Mouse (Mus musculus) macrophage (primary cell): Measurements from ENCODE around the gene Zmynd10. TPM values are rescaled to one million over a fixed set of nuclear protein-coding genes. Genes with fewer than 3 reads are reported as not detected.
"Not testable (repeated sequence)": the region's sequence is repeated elsewhere in the genome, so short reads cannot be mapped to it uniquely, and the experiment has no call there.

Experiments used
- H3K27ac ChIP-seq: fragments of 350-480 bp; formaldehyde crosslinking; 2 replicates; pipeline ENCODE4 v1.9.0; 2021
- H3K36me3 ChIP-seq: fragments of 350-480 bp; formaldehyde crosslinking; 2 replicates; pipeline ENCODE4 v1.9.0; 2021; ENCODE audit errors: inconsistent target
- H3K4me3 ChIP-seq: fragments of 350-480 bp; formaldehyde crosslinking; 2 replicates; pipeline ENCODE4 v1.9.0; 2021; ENCODE audit errors: inconsistent target
- H3K79me2 ChIP-seq: fragments of 350-480 bp; formaldehyde crosslinking; 2 replicates; pipeline ENCODE4 v1.9.0; 2021; ENCODE audit errors: inconsistent target
- WGBS: methylation state at CpG from one replicate; pipeline ENCODE4 v1.1.7; 2026; ENCODE audit warnings: inconsistent platforms; ENCODE audit not compliant: missing documents; 5-methylcytosine and 5-hydroxymethylcytosine counted together
- polyA plus RNA-seq: library from polyadenylated mRNA; stranded (reverse); fragments of 250-400 nt; gene quantifications from 3 replicates; pipeline ENCODE4 v1.2.4, GENCODE M21; 2018; ENCODE audit warnings: inconsistent platforms

Gene Zmynd10
- polyA plus RNA-seq, 1 experiment from 2014 or later, result not detected

DNA sequence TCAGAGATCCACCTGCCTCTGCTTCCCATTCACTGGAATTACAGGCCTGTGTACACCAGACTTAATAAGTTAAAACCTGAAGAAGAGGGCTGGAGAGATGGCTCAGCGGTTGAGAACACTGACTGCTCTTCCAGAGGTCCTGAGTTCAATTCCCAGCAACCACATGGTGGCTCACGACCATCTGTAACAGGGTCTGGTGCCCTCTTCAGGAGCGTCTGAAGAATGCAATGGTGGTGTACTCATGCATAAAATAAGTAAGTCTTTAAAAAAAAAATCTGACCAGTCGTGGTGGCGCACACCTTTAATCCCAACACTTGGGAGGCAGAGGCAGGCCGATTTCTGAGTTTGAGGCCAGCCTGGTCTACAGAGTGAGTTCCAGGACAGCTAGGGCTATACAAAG lies 26.7 kb downstream of the Zmynd10 start:
- peaks cover 31% of the 10 kb centered on the region for H3K79me2 ChIP-seq
- not testable (repeated sequence) for H3K4me3 ChIP-seq, H3K27ac ChIP-seq, H3K36me3 ChIP-seq
- WGBS, result 89% methylated on average over 6 of the region's 6 CpGs

DNA sequence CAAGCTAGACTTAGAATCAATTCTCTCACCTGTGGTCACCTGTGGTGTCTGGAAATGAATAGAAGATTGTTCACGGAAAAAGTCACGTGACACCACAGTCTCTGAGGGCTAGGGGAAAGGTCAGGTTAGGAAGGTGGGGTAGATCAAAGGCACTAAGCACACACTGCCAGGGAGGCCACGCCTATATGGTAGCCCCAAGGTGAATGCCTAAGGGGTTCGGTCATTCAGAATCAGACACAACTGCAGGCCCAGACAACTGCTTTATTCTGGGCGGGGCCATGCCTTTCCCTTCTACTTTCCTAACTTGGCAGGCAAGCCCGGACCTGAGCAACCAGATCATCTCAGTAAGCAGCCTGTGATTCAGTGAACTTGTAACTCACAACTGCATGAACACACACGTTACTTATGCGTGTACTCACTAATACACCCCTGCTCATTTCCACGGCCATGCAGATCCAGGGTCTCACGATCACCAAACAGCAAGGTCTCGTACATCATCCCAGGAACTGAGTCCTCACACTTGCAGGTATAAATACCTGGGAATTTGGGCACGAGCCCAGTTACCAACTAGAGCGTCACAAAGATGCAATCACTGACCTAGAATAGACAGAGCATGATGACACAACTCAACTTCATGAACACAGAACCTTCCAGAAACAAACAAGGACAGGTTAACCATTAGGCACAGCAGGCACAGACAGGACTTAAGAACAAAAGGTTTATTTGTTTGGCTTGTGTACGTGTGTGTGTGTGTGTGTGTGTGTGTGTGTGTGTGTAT lies 28.7 kb downstream of the Zmynd10 start:
- peaks cover 22% of the 10 kb centered on the region for H3K79me2 ChIP-seq
- 96% methylated on average over 14 of the region's 14 CpGs for WGBS
- peaks cover 10% of the 10 kb centered on the region; the same call in 1 of the 2 replicates for H3K36me3 ChIP-seq
- peak overlapping the region; percentile 54; the same call in 1 of the 2 replicates for H3K27ac ChIP-seq
- H3K4me3 ChIP-seq, result no peak overlapping the region

DNA sequence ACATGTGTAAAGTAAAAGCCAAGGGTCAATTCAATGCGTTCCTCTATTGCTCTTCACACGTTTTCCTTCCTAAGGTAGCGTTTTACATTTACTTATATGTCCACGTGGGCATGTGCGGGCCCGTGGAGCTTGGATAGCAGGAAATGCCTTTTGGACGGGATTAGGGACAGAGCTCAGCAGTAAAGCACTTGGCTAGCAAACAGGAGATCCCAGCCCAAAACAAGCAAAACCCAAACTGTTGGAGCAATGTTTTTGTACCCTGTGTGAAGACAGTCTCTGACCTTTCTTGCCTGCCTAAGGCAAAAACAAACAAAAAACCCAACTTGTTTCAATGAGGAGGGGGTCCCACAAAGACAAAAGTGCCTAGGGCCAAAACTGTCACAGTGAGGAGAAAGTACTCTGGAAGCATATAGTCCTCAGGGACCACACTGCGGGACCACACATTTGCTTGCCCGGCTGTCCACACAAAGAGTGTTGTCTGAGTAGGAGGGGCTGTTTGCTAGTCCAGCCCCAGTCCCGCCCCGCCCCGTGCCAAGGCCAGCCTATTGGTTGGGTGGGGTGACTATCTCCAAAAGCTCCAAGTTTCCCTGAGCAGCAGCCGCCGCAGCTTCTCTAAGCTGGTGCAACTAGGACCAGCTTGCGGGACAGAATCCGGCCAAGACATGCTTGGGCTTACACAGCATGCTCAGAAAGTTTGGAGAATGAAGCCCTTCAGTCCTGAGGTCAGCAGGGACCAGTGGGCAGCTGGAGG lies 29.4 kb downstream of the Zmynd10 start, which contains the start of gene Hyal1:
Gene Hyal1 (plus strand): TSS at position 571 of the 751 bp plus-strand sequence.
- 54% methylated on average over 16 of the region's 16 CpGs for WGBS

DNA sequence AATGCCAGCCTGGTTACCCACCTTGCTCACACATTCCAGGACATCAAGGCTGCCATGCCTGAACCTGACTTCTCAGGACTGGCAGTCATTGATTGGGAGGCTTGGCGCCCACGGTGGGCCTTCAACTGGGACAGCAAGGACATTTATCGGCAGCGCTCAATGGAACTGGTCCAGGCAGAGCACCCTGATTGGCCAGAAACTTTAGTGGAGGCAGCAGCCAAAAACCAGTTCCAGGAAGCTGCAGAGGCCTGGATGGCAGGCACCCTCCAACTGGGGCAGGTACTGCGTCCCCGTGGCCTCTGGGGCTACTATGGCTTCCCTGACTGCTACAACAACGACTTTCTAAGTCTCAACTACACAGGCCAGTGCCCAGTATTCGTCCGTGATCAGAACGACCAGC lies 30.8 kb downstream of the Zmynd10 start:
- 93% methylated on average over 10 of the region's 10 CpGs for WGBS
- no peaks in the 10 kb centered on the region for H3K36me3 ChIP-seq

More for the DNA sequence above, 29.4 kb downstream of the Zmynd10 start, which contains the start of gene Hyal1:
- H3K79me2 ChIP-seq, result peaks cover 29% of the 10 kb centered on the region
- peak within 1 kb of the TSS; percentile 60 for H3K4me3 ChIP-seq
- H3K27ac ChIP-seq, result peak within 1 kb of the TSS; percentile 95
- H3K36me3 ChIP-seq, result peaks cover 10% of the 10 kb centered on the region; the same call in 1 of the 2 replicates

DNA sequence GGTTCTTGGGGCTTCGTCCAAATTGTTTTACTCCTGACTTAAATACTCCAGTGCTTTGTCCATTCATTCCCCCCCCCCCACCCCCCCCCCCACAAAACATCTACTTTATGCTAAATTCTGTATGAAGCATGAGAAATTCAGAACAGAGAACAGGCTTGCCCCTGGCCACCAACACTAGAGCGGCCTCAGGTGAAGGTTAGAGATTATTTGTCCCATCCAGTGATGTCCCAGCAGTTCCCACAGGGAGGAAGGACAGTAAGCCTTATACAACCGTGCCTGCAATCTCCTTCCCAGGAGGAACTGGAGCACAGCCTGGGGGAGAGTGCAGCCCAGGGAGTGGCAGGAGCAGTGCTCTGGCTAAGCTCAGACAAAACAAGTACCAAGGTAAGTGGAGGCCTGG lies 31.5 kb downstream of the Zmynd10 start, which contains the start of gene Naa80:
Gene Naa80 (plus strand): TSS at position 301 of the 400 bp plus-strand sequence.
- Histone ChIP-seq H3K79me2 (peaks cover 29% of the 10 kb centered on the region), H3K4me3 (peak within 1 kb of the TSS; percentile 83), H3K36me3 (no peaks in the 10 kb centered on the region), H3K27ac (peak within 1 kb of the TSS; percentile 95)
- WGBS, result 90% methylated on average over 2 of the region's 3 CpGs

More for the DNA sequence above, 30.8 kb downstream of the Zmynd10 start:
- Histone ChIP-seq H3K79me2 (peaks cover 29% of the 10 kb centered on the region), H3K27ac (peak overlapping the region; percentile 95), H3K4me3 (peak overlapping the region; percentile 60)

DNA sequence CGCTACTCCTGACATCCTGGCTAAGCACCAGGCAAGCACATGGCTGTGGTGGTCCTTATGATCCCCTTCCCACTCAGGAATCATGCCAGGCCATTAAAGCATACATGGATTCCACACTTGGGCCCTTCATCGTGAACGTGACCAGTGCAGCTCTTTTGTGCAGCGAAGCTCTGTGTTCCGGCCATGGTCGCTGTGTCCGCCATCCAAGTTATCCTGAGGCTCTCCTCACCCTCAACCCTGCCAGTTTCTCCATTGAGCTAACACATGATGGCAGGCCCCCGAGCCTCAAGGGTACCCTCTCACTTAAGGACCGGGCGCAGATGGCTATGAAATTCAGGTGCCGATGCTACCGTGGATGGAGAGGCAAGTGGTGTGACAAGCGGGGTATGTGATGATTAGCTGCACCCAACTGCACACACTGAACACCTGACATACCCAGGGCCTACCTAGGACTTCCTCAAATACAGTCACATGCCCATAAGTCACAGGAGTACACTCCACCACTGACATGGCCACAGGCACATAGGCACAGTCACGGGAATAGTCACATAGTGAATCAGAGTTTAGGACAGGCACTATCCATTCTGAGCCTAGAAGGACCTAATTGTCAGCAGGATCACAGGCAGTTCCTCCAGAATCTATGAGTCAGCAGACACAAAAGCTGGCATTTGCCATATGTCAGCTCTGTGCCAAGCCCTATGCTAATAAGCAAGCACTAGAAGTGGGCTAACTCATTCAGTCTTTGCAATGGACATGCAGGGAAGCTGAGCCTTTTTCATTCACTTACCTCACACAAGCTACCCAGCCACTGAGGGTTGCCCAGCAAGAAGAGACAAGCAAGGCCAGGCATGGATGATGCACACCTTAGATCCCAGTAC lies 32.2 kb downstream of the Zmynd10 start:
- 84% methylated on average over 14 of the region's 14 CpGs for WGBS

DNA sequence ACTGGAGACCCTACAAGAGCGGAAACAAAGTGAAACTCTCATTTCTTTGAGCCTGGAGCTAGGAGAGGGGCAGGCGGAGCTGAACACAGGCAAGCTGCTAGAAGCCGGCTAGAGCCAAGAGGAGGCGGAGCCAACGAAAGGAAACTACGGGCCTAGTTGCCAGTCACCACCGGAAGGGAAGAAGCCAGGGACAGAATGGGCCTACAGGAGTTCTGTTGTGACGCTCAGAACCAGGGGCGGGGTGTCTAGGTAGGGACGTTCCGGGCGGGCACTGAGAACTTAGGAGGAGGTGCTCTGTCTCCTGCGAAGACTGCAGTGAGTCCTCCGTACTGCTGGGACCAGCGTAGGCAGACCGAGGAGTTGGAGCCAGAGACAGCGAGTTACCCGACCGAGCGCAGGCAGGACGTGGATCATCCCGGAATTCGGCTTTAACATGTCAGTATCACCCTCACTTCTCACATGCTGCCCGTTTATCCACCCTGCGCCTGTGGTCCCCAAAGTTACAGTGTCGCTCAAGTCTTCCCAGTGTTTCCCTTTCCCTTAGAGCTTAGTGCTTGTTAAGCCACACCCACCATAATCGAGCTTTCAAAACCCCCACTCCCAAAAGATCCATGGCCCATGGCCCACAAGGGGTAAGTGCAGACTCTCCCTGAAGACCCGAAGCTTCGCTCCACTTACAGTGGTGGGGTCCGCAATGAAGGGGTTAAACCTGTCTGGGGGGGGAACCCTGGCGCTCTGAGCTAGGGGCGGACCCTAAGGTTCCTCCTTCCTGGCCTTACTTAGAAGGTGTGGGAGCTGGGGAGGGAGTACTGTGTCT lies 33.6 kb downstream of the Zmynd10 start, which contains the start of gene Hyal3:
Gene Hyal3 (plus strand): TSS at position 318 of the 817 bp plus-strand sequence.
- Histone ChIP-seq H3K4me3 (peak within 1 kb of the TSS; percentile 83), H3K27ac (peak within 1 kb of the TSS; percentile 95), H3K36me3 (no peaks in the 10 kb centered on the region), H3K79me2 (peaks cover 29% of the 10 kb centered on the region)
- WGBS, result under 1% methylated on average over 32 of the region's 32 CpGs

More for the DNA sequence above, 32.2 kb downstream of the Zmynd10 start:
- Histone ChIP-seq H3K79me2 (peaks cover 29% of the 10 kb centered on the region), H3K27ac (peak overlapping the region; percentile 95), H3K36me3 (no peaks in the 10 kb centered on the region), H3K4me3 (peak overlapping the region; percentile 83; the same call in 1 of the 2 replicates)

DNA sequence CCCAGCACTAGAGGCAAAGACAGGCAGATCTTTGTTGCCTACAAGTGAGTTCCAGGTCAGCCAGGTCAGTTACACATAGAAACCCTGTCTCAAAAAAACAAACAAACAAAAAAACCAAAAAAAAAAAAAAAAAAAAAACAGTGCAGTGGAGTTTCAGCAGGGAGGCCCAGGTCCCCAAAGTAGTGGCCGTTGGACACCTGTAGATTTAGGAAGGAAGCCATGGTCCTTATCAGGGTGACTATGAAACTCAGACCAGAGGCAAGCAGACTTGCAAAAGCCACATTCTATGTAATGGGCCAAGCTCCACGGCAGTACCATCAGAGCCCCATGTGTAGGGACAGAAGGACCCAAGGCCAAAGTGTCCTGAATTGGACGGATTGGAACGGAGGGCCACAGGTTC lies 34.5 kb downstream of the Zmynd10 start:
- 40% methylated on average over 4 of the region's 4 CpGs for WGBS
- Histone ChIP-seq H3K36me3 (no peaks in the 10 kb centered on the region), H3K27ac (peak overlapping the region; percentile 95), H3K4me3 (peak overlapping the region; percentile 83), H3K79me2 (peaks cover 29% of the 10 kb centered on the region)

DNA sequence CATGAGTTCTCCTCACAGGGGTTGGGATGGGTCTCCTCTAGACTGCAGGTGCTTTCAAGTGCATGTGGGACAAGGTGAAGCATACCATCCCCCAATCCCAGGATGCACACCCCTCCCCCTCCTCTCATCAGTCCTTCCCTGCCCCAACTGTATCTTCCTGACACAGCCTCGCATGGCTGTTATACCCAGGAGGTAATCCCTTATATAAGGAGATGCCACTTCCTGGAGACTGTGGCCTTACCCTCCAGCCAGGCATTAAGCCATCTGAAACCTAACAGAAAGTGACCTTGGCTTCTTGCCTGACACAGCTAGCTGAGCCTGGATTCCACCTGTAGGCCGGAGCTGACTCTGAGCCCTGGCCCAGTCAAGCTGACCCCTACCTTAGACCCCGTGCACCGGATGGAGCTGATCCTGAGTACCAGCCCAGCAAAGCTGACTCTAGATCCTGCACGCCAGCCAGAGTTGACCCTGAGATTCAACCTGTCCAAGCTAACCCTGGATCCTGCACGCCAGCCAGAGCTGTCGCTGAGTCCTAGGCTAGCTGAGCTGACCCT lies 35.5 kb downstream of the Zmynd10 start:
- Histone ChIP-seq H3K4me3 (no peak overlapping the region), H3K27ac (no peak overlapping the region), H3K79me2 (peaks cover 21% of the 10 kb centered on the region), H3K36me3 (no peaks in the 10 kb centered on the region)
- WGBS, result 88% methylated on average over 7 of the region's 7 CpGs

DNA sequence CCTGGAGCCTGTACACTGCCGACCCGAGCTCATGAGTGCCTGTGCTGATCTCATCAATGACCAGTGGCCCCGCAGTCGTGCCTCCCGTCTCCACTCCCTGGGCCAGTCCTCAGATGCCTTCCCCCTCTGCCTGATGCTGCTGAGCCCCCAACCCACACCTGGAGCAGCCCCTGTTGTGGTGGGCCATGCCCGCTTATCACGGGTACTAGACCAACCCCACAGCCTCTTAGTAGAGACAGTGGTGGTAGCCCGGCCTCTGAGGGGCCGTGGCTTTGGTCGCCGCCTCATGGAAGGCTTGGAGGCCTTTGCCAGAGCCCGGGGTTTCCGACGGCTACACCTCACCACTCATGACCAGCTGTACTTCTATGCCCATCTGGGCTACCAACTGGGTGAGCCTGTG lies 36.1 kb downstream of the Zmynd10 start:
- H3K36me3 ChIP-seq, result no peaks in the 10 kb centered on the region
- 90% methylated on average over 14 of the region's 14 CpGs for WGBS
- H3K27ac ChIP-seq, result no peak overlapping the region
- peaks cover 19% of the 10 kb centered on the region for H3K79me2 ChIP-seq
- H3K4me3 ChIP-seq, result no peak overlapping the region

DNA sequence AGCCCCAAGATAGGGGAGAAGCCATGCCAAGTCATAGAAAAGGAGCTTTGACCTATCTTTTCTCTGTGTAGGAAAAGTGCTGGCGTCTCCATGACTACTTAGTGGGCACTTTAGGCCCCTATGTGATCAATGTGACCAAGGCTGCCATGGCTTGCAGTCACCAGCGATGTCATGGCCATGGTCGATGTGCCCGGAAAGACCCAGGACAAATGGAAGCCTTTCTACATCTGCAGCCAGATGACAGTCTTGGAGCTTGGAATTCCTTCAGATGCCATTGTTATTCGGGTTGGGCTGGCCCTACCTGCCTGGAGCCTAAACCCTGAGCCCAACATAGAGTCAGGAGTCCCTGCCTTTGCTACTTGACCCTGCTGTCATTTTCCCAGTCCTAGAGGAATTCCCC lies 39.4 kb downstream of the Zmynd10 start:
- WGBS, result 91% methylated on average over 5 of the region's 5 CpGs
- H3K4me3 ChIP-seq, result no peak overlapping the region
- peaks cover 7% of the 10 kb centered on the region; the same call in 1 of the 2 replicates for H3K36me3 ChIP-seq
- peaks cover 13% of the 10 kb centered on the region; the same call in 1 of the 2 replicates for H3K79me2 ChIP-seq
- no peak overlapping the region for H3K27ac ChIP-seq

DNA sequence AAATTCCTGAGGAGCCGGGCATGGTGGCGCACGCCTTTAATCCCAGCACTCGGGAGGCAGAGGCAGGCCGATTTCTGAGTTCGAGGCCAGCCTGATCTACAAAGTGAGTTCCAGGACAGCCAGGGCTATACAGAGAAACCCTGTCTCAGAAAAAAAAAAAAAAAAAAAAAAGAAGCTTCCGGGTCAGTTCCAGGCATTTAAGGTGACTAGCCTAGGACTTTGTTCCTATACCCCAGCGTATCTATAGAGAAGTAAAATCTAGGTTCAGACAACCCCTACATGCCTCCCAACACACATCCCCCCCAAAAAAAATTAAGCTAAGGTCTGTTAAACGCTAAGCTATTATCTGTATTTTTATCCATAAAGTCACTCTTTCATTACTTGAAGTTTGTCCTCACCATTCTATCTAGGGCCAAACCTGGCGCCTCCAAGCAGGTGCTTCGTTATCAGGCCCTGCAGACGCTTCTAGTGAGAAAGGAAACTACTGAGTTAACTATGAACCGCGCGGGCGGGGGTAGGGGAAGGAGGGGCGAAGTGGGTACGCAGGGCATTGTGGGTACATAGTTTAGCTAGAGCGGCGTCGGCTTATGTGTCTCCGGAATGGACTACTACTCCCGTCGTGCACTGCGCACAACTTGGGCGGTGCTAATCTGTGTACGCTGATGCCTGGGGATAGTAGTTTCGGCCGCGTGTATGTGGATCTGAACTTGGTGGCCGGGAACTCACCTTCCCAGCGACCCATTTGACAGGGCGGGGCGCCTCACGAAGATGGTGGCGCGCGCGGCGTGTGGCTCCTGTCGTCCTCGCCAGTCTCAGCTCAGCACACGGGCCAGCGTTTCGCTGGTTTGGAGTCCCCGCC lies 40.1 kb downstream of the Zmynd10 start, which contains the start of gene Ifrd2:
Gene Ifrd2 (plus strand): TSS at position 669 of the 859 bp plus-strand sequence.
- H3K79me2 ChIP-seq, result peaks cover 13% of the 10 kb centered on the region; the same call in 1 of the 2 replicates
- H3K27ac ChIP-seq, result peak within 1 kb of the TSS; percentile 32
- peaks cover 13% of the 10 kb centered on the region; the same call in 1 of the 2 replicates for H3K36me3 ChIP-seq
- WGBS, result 3% methylated on average over 41 of the region's 46 CpGs
- H3K4me3 ChIP-seq, result peak within 1 kb of the TSS; percentile 63
